Mouse (Mus musculus) kidney, embryonic 15.5 days (tissue): Measurements from ENCODE around the gene Hmgb2. TPM values are rescaled to one million over a fixed set of nuclear protein-coding genes. Genes with fewer than 3 reads are reported as not detected.

Experiments
- ATAC-seq: fragments of 200-750 bp; cut with Nextera tagmentation; replicated peaks from 2 replicates; pipeline ENCODE4 v1.8.0; 2017; ENCODE audit warnings: moderate TSS enrichment; ENCODE audit not compliant: low FRiP score
- H3K27ac ChIP-seq: fragments of 300-500 bp; sonication (generic); 2 replicates; pipeline ENCODE4 v1.5.1; 2015; ENCODE audit warnings: mild to moderate bottlenecking, inconsistent platforms
- H3K27me3 ChIP-seq: fragments of 300-500 bp; sonication (generic); 2 replicates; pipeline ENCODE4 v1.6.1; 2015; ENCODE audit warnings: inconsistent platforms
- H3K36me3 ChIP-seq: fragments of 300-500 bp; sonication (generic); 2 replicates; pipeline ENCODE4 v1.6.1; 2015; ENCODE audit warnings: inconsistent platforms
- H3K4me1 ChIP-seq: fragments of 300-500 bp; sonication (generic); 2 replicates; pipeline ENCODE4 v1.6.1; 2015; ENCODE audit warnings: inconsistent platforms
- H3K4me2 ChIP-seq: fragments of 300-500 bp; sonication (generic); 2 replicates; pipeline ENCODE4 v1.6.1; 2015; ENCODE audit warnings: moderate library complexity, mild to moderate bottlenecking, inconsistent platforms
- H3K4me3 ChIP-seq: fragments of 300-500 bp; sonication (generic); replicated peaks from 2 replicates; pipeline ENCODE4 v1.5.1; 2015; ENCODE audit warnings: mild to moderate bottlenecking, inconsistent platforms
- H3K9ac ChIP-seq: fragments of 300-500 bp; sonication (generic); 2 replicates; pipeline ENCODE4 v1.6.1; 2015; ENCODE audit warnings: mild to moderate bottlenecking, inconsistent platforms
- H3K9me3 ChIP-seq: fragments of 300-500 bp; sonication (generic); replicated peaks from 2 replicates; pipeline ENCODE4 v1.6.1; 2016; ENCODE audit warnings: inconsistent platforms
- WGBS: fragments of 180-500 bp; shearing (Covaris S2); methylation state at CpG from one replicate; pipeline ENCODE4 v1.1.7; 2015; ENCODE audit warnings: mixed read lengths; 5-methylcytosine and 5-hydroxymethylcytosine counted together
- polyA plus RNA-seq: library from polyadenylated mRNA; unstranded; fragments of >200 nt; fragmentation: Nextera tagmentation; extraction: Ambion mirVana; gene quantifications from 2 replicates; pipeline ENCODE4 v1.2.1, GENCODE M21; 2015

Gene Hmgb2
- polyA plus RNA-seq, 1 experiment from 2014 or later: 478 TPM

- Histone ChIP-seq H3K4me2 (no peak overlapping the region), H3K9me3 (no peaks in the 10 kb centered on the region), H3K9ac (no peak overlapping the region), H3K36me3 (no peaks in the 10 kb centered on the region), H3K4me3 (no peak overlapping the region), H3K27ac (no peak overlapping the region), H3K27me3 (no peaks in the 10 kb centered on the region), H3K4me1 (peaks cover 10% of the 10 kb centered on the region)
- 56% methylated on average over 6 of the region's 6 CpGs for WGBS
- no peak for ATAC-seq
These were observed 53.3 kb downstream of the Hmgb2 start for GRCm38 (mm10) chr8:57565039-57565438.

Other genes with a start within 250 kb of the Hmgb2 start
- gene Hand2, start 190.9 kb upstream of the Hmgb2 start, polyA plus RNA-seq: 0.27 and 1.7 TPM in 2 replicates
- 0.39 TPM in 1 of 2 replicates, not detected in the other for gene Scrg1, start 56.0 kb upstream of the Hmgb2 start, polyA plus RNA-seq
- 35.9 and 37.0 TPM in 2 replicates for gene Sap30, start 24.0 kb upstream of the Hmgb2 start, polyA plus RNA-seq
- gene Galnt7, start 141.1 kb downstream of the Hmgb2 start, polyA plus RNA-seq: 21.5 and 25.2 TPM in 2 replicates